Mouse (Mus musculus): Measurements from ENCODE around the gene Kcnh4. TPM values are rescaled to one million over a fixed set of nuclear protein-coding genes. Genes with fewer than 3 reads are reported as not detected.

Gene Kcnh4
- polyA plus RNA-seq, 1 experiment, result 0.38 TPM

GRCm38 (mm10) chr11:100750127-100750526, 9.6 kb downstream of the Kcnh4 start:
- DNase-seq, result no peak
- Histone ChIP-seq H3K4me1 (ENCODE audit: control insufficient read depth, insufficient read depth, low read length) (peaks cover 2% of the 10 kb centered on the region; the same call in 1 of the 2 replicates), H3K27ac (ENCODE audit: insufficient read depth, low read length) (no peak overlapping the region), H3K27me3 (ENCODE audit: control insufficient read depth, insufficient read depth, low read length) (no peaks in the 10 kb centered on the region), H3K4me3 (replicated peaks; ENCODE audit: insufficient read depth, low read depth, low read length) (no peak overlapping the region)
- no peak for TF ChIP-seq CTCF (IDR thresholded peaks at IDR 0.05; ENCODE audit: borderline replicate concordance, insufficient read depth, low read depth, low read length)
- no peak for TF ChIP-seq POLR2A (IDR thresholded peaks at IDR 0.05; ENCODE audit: borderline replicate concordance, insufficient read depth, low read length)
- 90% methylated on average over 16 of the region's 16 CpGs for WGBS

- no peak for DNase-seq
- no peak overlapping the region for H3K4me3 ChIP-seq (replicated peaks; ENCODE audit: insufficient read depth, low read depth, low read length)
- H3K4me1 ChIP-seq (ENCODE audit: control insufficient read depth, insufficient read depth, low read length), result peaks cover 2% of the 10 kb centered on the region; the same call in 1 of the 2 replicates
- 35% methylated on average over 25 of the region's 25 CpGs for WGBS
- H3K27ac ChIP-seq (ENCODE audit: insufficient read depth, low read length), result no peak overlapping the region
- no peaks in the 10 kb centered on the region for H3K27me3 ChIP-seq (ENCODE audit: control insufficient read depth, insufficient read depth, low read length)
- TF ChIP-seq POLR2A (IDR thresholded peaks at IDR 0.05; ENCODE audit: borderline replicate concordance, insufficient read depth, low read length) (no peak), CTCF (IDR thresholded peaks at IDR 0.05; ENCODE audit: borderline replicate concordance, insufficient read depth, low read depth, low read length) (no peak)
Measured at GRCm38 (mm10) chr11:100749469-100749868, 10.3 kb downstream of the Kcnh4 start.

- Histone ChIP-seq H3K4me3 (replicated peaks; ENCODE audit: insufficient read depth, low read depth, low read length) (no peak overlapping the region), H3K4me1 (ENCODE audit: control insufficient read depth, insufficient read depth, low read length) (peaks cover 2% of the 10 kb centered on the region; the same call in 1 of the 2 replicates), H3K27ac (ENCODE audit: insufficient read depth, low read length) (no peak overlapping the region), H3K27me3 (ENCODE audit: control insufficient read depth, insufficient read depth, low read length) (no peaks in the 10 kb centered on the region)
- WGBS, result 83% methylated on average over 4 of the region's 4 CpGs
- DNase-seq, result no peak
- TF ChIP-seq CTCF (IDR thresholded peaks at IDR 0.05; ENCODE audit: borderline replicate concordance, insufficient read depth, low read depth, low read length) (no peak), POLR2A (IDR thresholded peaks at IDR 0.05; ENCODE audit: borderline replicate concordance, insufficient read depth, low read length) (no peak)
Measured at GRCm38 (mm10) chr11:100748620-100749019, 11.1 kb downstream of the Kcnh4 start.

GRCm38 (mm10) chr11:100747114-100747513, 12.6 kb downstream of the Kcnh4 start:
- 80% methylated on average over 5 of the region's 5 CpGs for WGBS
- H3K27me3 ChIP-seq (ENCODE audit: control insufficient read depth, insufficient read depth, low read length), result no peaks in the 10 kb centered on the region
- peaks cover 2% of the 10 kb centered on the region; the same call in 1 of the 2 replicates for H3K4me1 ChIP-seq (ENCODE audit: control insufficient read depth, insufficient read depth, low read length)
- TF ChIP-seq CTCF (IDR thresholded peaks at IDR 0.05; ENCODE audit: borderline replicate concordance, insufficient read depth, low read depth, low read length), result no peak
- no peak for TF ChIP-seq POLR2A (IDR thresholded peaks at IDR 0.05; ENCODE audit: borderline replicate concordance, insufficient read depth, low read length)
- H3K4me3 ChIP-seq (replicated peaks; ENCODE audit: insufficient read depth, low read depth, low read length), result no peak overlapping the region
- DNase-seq, result no peak
- no peak overlapping the region for H3K27ac ChIP-seq (ENCODE audit: insufficient read depth, low read length)

DNA sequence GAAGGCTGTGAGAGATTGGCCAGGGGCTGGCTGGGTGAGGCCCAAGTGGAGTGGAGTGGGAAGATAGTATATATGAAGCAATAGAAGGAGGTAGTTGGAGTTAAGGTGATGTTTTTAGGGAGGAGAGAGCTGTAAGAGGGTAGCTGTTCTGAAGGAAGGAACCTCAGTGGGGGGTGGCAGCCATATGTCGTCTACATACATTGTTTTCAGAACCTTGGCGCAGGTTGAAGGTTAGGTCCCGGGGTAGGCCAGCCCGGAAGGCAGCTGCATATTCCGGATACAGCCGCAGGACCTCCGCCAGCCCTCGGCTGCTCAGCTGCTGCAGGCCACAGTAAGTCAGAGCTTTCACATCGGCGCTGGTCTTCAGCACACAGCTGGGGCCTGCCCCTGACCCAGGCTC, 13.2 kb downstream of the Kcnh4 start:
- no peaks in the 10 kb centered on the region for H3K27me3 ChIP-seq (ENCODE audit: control insufficient read depth, insufficient read depth, low read length)
- WGBS, result 57% methylated on average over 10 of the region's 10 CpGs
- no peak for TF ChIP-seq CTCF (IDR thresholded peaks at IDR 0.05; ENCODE audit: borderline replicate concordance, insufficient read depth, low read depth, low read length)
- no peak for TF ChIP-seq POLR2A (IDR thresholded peaks at IDR 0.05; ENCODE audit: borderline replicate concordance, insufficient read depth, low read length)
- H3K4me3 ChIP-seq (replicated peaks; ENCODE audit: insufficient read depth, low read depth, low read length), result no peak overlapping the region
- peaks cover 2% of the 10 kb centered on the region; the same call in 1 of the 2 replicates for H3K4me1 ChIP-seq (ENCODE audit: control insufficient read depth, insufficient read depth, low read length)
- no peak for DNase-seq
- H3K27ac ChIP-seq (ENCODE audit: insufficient read depth, low read length), result no peak overlapping the region

GRCm38 (mm10) chr11:100745085-100745484, 14.7 kb downstream of the Kcnh4 start:
- TF ChIP-seq CTCF (IDR thresholded peaks at IDR 0.05; ENCODE audit: borderline replicate concordance, insufficient read depth, low read depth, low read length) (peak; percentile 64), POLR2A (IDR thresholded peaks at IDR 0.05; ENCODE audit: borderline replicate concordance, insufficient read depth, low read length) (no peak)
- peaks cover 2% of the 10 kb centered on the region; the same call in 1 of the 2 replicates for H3K4me1 ChIP-seq (ENCODE audit: control insufficient read depth, insufficient read depth, low read length)
- DNase-seq, result peak; percentile 52 to 57
- no peak overlapping the region for H3K4me3 ChIP-seq (replicated peaks; ENCODE audit: insufficient read depth, low read depth, low read length)
- no peaks in the 10 kb centered on the region for H3K27me3 ChIP-seq (ENCODE audit: control insufficient read depth, insufficient read depth, low read length)
- 0 out of 2 replicates have a peak overlapping the region, but pooled peaks have one; percentile 17 for H3K27ac ChIP-seq (ENCODE audit: insufficient read depth, low read length)
- 16% methylated on average over 6 of the region's 6 CpGs for WGBS

GRCm38 (mm10) chr11:100741348-100741747, 18.4 kb downstream of the Kcnh4 start:
- no peak overlapping the region for H3K27ac ChIP-seq (ENCODE audit: insufficient read depth, low read length)
- H3K4me3 ChIP-seq (replicated peaks; ENCODE audit: insufficient read depth, low read depth, low read length), result no peak overlapping the region
- H3K4me1 ChIP-seq (ENCODE audit: control insufficient read depth, insufficient read depth, low read length), result peaks cover 10% of the 10 kb centered on the region; the same call in 1 of the 2 replicates
- TF ChIP-seq POLR2A (IDR thresholded peaks at IDR 0.05; ENCODE audit: borderline replicate concordance, insufficient read depth, low read length) (no peak), CTCF (IDR thresholded peaks at IDR 0.05; ENCODE audit: borderline replicate concordance, insufficient read depth, low read depth, low read length) (no peak)
- no peak for DNase-seq
- 21% methylated on average over 6 of the region's 6 CpGs for WGBS
- no peaks in the 10 kb centered on the region for H3K27me3 ChIP-seq (ENCODE audit: control insufficient read depth, insufficient read depth, low read length)

DNA sequence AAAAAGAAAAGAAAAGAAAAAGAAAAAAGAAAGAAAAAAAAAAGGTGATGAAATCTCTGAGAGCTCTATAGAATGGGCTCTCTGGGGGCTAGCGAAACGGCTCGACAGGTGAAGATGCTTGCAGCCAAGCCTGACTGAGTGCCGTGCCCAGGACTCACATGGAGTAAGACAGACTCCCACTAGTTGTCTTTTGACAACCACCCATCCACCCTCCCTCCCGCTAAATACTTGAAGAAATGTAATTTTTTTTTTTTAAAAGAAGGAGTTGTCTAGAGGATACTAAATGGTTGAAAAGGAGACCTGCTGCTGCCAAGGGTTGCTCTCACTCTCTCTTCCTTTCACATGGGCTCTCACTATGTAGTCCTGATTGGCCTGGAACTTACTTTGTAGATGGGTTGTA, 21.0 kb downstream of the Kcnh4 start:
- Histone ChIP-seq H3K4me3 (replicated peaks; ENCODE audit: insufficient read depth, low read depth, low read length) (peak overlapping the region; percentile 35), H3K27me3 (ENCODE audit: control insufficient read depth, insufficient read depth, low read length) (no peaks in the 10 kb centered on the region), H3K27ac (ENCODE audit: insufficient read depth, low read length) (no peak overlapping the region), H3K4me1 (ENCODE audit: control insufficient read depth, insufficient read depth, low read length) (peaks cover 7% of the 10 kb centered on the region)
- peak in 1 of 2 experiments; percentile 37 for DNase-seq
- 7% methylated on average over 5 of the region's 5 CpGs for WGBS
- TF ChIP-seq CTCF (IDR thresholded peaks at IDR 0.05; ENCODE audit: borderline replicate concordance, insufficient read depth, low read depth, low read length), result no peak
- TF ChIP-seq POLR2A (IDR thresholded peaks at IDR 0.05; ENCODE audit: borderline replicate concordance, insufficient read depth, low read length), result no peak
